Mouse (Mus musculus) embryonic fibroblast, embryonic 13.5 days (primary cell): ENCODE results near the gene Aprt.

Source experiments
- CTCF ChIP-seq: IDR thresholded peaks from 2 replicates; pipeline ENCODE4 v1.5.1; 2011; ENCODE audit warnings: mild to moderate bottlenecking, control low read depth, low read length, moderate library complexity, borderline replicate concordance; ENCODE audit not compliant: insufficient read depth
- POLR2A ChIP-seq: IDR thresholded peaks from 2 replicates; pipeline ENCODE4 v1.6.1; 2011; ENCODE audit warnings: low read depth, mild to moderate bottlenecking, control low read depth, low read length, moderate library complexity

- no peak for TF ChIP-seq POLR2A
- TF ChIP-seq CTCF, result no peak
Observed at GRCm38 (mm10) chr8:122554786-122555185, 21.9 kb downstream of the Aprt start.
